28 mouse cellular contexts compared by ENCODE assay signal in the genomic region with DNA sequence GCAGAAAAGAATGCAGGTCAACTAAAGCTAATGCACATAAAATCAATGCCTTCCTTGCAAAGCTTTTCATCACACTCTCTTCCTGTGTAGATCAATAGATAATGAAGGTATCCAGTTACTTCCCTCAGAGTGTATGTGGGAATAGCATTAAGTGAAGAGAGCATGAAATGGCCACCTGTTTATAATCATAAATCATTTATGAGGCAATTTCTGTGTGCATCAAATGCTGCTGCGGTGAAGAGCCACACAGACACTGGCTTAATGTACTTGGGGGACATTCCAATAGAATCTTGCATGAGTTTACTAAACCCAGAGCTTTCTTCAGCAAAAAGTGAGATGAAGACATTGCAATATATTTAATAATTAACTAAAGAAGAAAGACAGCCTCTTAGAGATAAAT. TPM values are rescaled to one million over a fixed set of nuclear protein-coding genes. Genes with fewer than 3 reads are reported as not detected.
DNase-seq lines count a peak whose midpoint lies in the region; ATAC-seq and TF ChIP-seq lines count a peak whose summit lies in the region.
"Had no signal": no experiment of that assay in that cellular context is flagged by ENCODE, and none has a peak within 500 bp of the region (broad histone marks: within the 10 kb centered on the region; RNA-seq: fewer than 3 reads in every experiment).

No protein-coding gene starts in this region.

- no peaks in the 10 kb centered on the region for H3K79me2 ChIP-seq in myocyte (ENCODE audit: control insufficient read depth, insufficient read depth)

- no peak overlapping the region for H3K9ac ChIP-seq in midbrain, embryonic 14.5 days (replicated peaks; ENCODE audit: low read length)
- H3K9ac ChIP-seq in midbrain, postnatal 0 days (replicated peaks; ENCODE audit: low read length, poor library complexity, severe bottlenecking): no peak overlapping the region
- H3K9ac ChIP-seq: embryonic facial prominence, embryonic 15.5 days; forebrain, postnatal 0 days; hindbrain, embryonic 12.5 days; hindbrain, embryonic 15.5 days had no signal

- no peaks in the 10 kb centered on the region for H3K9me3 ChIP-seq in midbrain, embryonic 14.5 days (ENCODE audit: control insufficient read depth, low read length)
- no peaks in the 10 kb centered on the region for H3K9me3 ChIP-seq in midbrain, postnatal 0 days (ENCODE audit: low read length)
- H3K9me3 ChIP-seq: embryonic facial prominence, embryonic 15.5 days; hindbrain, embryonic 12.5 days; hindbrain, embryonic 15.5 days had no signal

- ATAC-seq in midbrain, embryonic 14.5 days (ENCODE audit: low FRiP score, low TSS enrichment): no peak
- no peak for ATAC-seq in midbrain, postnatal 0 days (ENCODE audit: low FRiP score)
- ATAC-seq: CD4-positive, CD25-positive, alpha-beta regulatory T cell, adult 4 months; forebrain, embryonic 14.5 days; forebrain, postnatal 0 days had no signal

- H3K27ac ChIP-seq in midbrain, embryonic 14.5 days (replicated peaks; ENCODE audit: low read depth, low read length): no peak overlapping the region
- H3K27ac ChIP-seq in midbrain, postnatal 0 days (ENCODE audit: low read depth, low read length): no peak overlapping the region
- H3K27ac ChIP-seq: embryonic facial prominence, embryonic 15.5 days; hindbrain, embryonic 12.5 days; hindbrain, embryonic 15.5 days had no signal

- H3K4me1 ChIP-seq in midbrain, embryonic 14.5 days (ENCODE audit: control insufficient read depth, insufficient read depth, low read length): no peaks in the 10 kb centered on the region
- H3K4me1 ChIP-seq in midbrain, postnatal 0 days (ENCODE audit: insufficient read depth, low read length): no peaks in the 10 kb centered on the region
- H3K4me1 ChIP-seq: embryonic facial prominence, embryonic 15.5 days; hindbrain, embryonic 12.5 days; hindbrain, embryonic 15.5 days had no signal

- H3ac ChIP-seq in myocyte (ENCODE audit: control insufficient read depth, insufficient read length): no peak overlapping the region

- DNase-seq in midbrain, embryonic 14.5 days: peak; percentile 3
- DNase-seq in midbrain, postnatal 0 days (ENCODE audit: low spot score): no peak
- DNase-seq in brain, embryonic 14.5 days (ENCODE audit: low read depth): peak; percentile 14
- no peak for DNase-seq in urinary bladder, postnatal 25 days (ENCODE audit: low spot score)
- DNase-seq in cerebellum, postnatal 4 days (ENCODE audit: low spot score in 2 of 2): no peak
- no peak for DNase-seq in gastrocnemius, adult 18-20 months (ENCODE audit: low spot score)
- DNase-seq: adrenal gland, adult 2 months; adrenal gland, postnatal 14 days; B cell, adult 2 months; cerebellum, adult 11-12 months; cerebellum, adult 8-10 months; cerebellum, postnatal 14 days; forebrain, postnatal 0 days; gastrocnemius, postnatal 10 days; gastrocnemius, postnatal 36 days; heart, adult 11 months had no signal

- TF ChIP-seq POLR2A in brain, embryonic 14.5 days (IDR thresholded peaks at IDR 0.05; ENCODE audit: borderline replicate concordance, extremely low read depth, insufficient read depth, insufficient read length, poor library complexity, severe bottlenecking): no peak
- TF ChIP-seq POLR2A in myocyte (IDR thresholded peaks at IDR 0.05; ENCODE audit: insufficient read length, low read depth): no peak

- H3K27me3 ChIP-seq in midbrain, embryonic 14.5 days (ENCODE audit: control insufficient read depth, insufficient read depth, low read length): no peaks in the 10 kb centered on the region
- no peaks in the 10 kb centered on the region for H3K27me3 ChIP-seq in midbrain, postnatal 0 days (ENCODE audit: insufficient read depth, low read length)
- H3K27me3 ChIP-seq in myocyte (ENCODE audit: control insufficient read depth, insufficient read depth, insufficient read length): no peaks in the 10 kb centered on the region
- H3K27me3 ChIP-seq: embryonic facial prominence, embryonic 15.5 days; hindbrain, embryonic 12.5 days; hindbrain, embryonic 15.5 days had no signal

- H3K4me3 ChIP-seq in midbrain, embryonic 14.5 days (replicated peaks; ENCODE audit: low read depth, low read length): no peak overlapping the region
- H3K4me3 ChIP-seq in midbrain, postnatal 0 days (ENCODE audit: low read depth, low read length): no peak overlapping the region
- H3K4me3 ChIP-seq in myocyte: no peak overlapping the region
- H3K4me3 ChIP-seq: embryonic facial prominence, embryonic 15.5 days; hindbrain, embryonic 12.5 days; hindbrain, embryonic 15.5 days had no signal

- H3K4me2 ChIP-seq in midbrain, embryonic 14.5 days (ENCODE audit: low read length): no peak overlapping the region
- H3K4me2 ChIP-seq in midbrain, postnatal 0 days (ENCODE audit: low read depth, low read length, poor library complexity, severe bottlenecking): no peak overlapping the region
- H3K4me2 ChIP-seq in myocyte (ENCODE audit: low read depth): no peak overlapping the region
- H3K4me2 ChIP-seq: embryonic facial prominence, embryonic 15.5 days; heart, embryonic 11.5 days; hindbrain, embryonic 12.5 days; hindbrain, embryonic 15.5 days had no signal

- H3K36me3 ChIP-seq in midbrain, embryonic 14.5 days (ENCODE audit: control insufficient read depth, insufficient read depth, low read length): no peaks in the 10 kb centered on the region
- H3K36me3 ChIP-seq in midbrain, postnatal 0 days (ENCODE audit: insufficient read depth, low read length): no peaks in the 10 kb centered on the region
- H3K36me3 ChIP-seq in myocyte (ENCODE audit: control insufficient read depth, insufficient read depth): no peaks in the 10 kb centered on the region
- H3K36me3 ChIP-seq: embryonic facial prominence, embryonic 15.5 days; hindbrain, embryonic 12.5 days; hindbrain, embryonic 15.5 days had no signal

- TF ChIP-seq CTCF in midbrain, postnatal 0 days (IDR thresholded peaks at IDR 0.05): no peak
- TF ChIP-seq CTCF in brain, embryonic 14.5 days (IDR thresholded peaks at IDR 0.05; ENCODE audit: borderline replicate concordance, extremely low read depth, insufficient read depth, insufficient read length): no peak

- WGBS in midbrain, embryonic 14.5 days: 54% methylated on average over 1 of the region's 1 CpGs
- WGBS in midbrain, postnatal 0 days: 65% methylated on average over 1 of the region's 1 CpGs

TF ChIP-seq in myocyte, 11 proteins besides CTCF, POLR2A, EP300 and RAD21:
- TF ChIP-seq CEBPB (IDR thresholded peaks at IDR 0.05; ENCODE audit: insufficient read depth, poor library complexity, severe bottlenecking) (peak; percentile 76), MYOD1 (IDR thresholded peaks at IDR 0.05; ENCODE audit: control insufficient read depth in 1 of 3, insufficient read length in 2 of 3, low read depth in 2 of 3) (no peak)

RNA-seq across cellular contexts. Expression of a gene that starts 27.2 kb away (rescaled TPM):
- 8.5 and 12.7 TPM in 2 replicates for polyA plus RNA-seq in midbrain, embryonic 14.5 days (2014; fragmentation: Nextera tagmentation; extraction: Ambion mirVana)
- total RNA-seq in midbrain, postnatal 0 days (2014; rRNA removed): 8.7 and 18.1 TPM in 2 replicates
- 11.1 and 14.5 TPM in 2 replicates for polyA plus RNA-seq in midbrain, postnatal 0 days (2015; fragmentation: Nextera tagmentation; extraction: Ambion mirVana)
- polyA plus RNA-seq in brain, embryonic 14.5 days (2012; rRNA removed): 7.5 and 11.0 TPM in 2 replicates
- polyA plus RNA-seq in myocyte (2012; fragmentation: generic; extraction: Trizol): 0.22 TPM
- total RNA-seq in gastrocnemius, adult 18-20 months (2021): not detected
- total RNA-seq: common myeloid progenitor, adult 5-6 weeks; gastrocnemius, postnatal 36 days; heart, postnatal 25 days; hematopoietic stem cell, adult 5-6 weeks; MEL had no signal
- polyA plus RNA-seq: adrenal gland, adult 2 months; heart, postnatal 0 days had no signal

Comparison
In these comparisons a context has a peak if more than half of its experiments do, and no peak if none do; other contexts are left out.
1. DNase-seq: peak in midbrain, embryonic 14.5 days (single experiment) and brain, embryonic 14.5 days (single experiment); none in midbrain, postnatal 0 days (single experiment), urinary bladder, postnatal 25 days (single experiment), cerebellum, postnatal 4 days (0 of 2) and gastrocnemius, adult 18-20 months (single experiment).